Mouse (Mus musculus) C2C12 (cell line): ENCODE data around the gene Pknox1. TPM values are rescaled to one million over a fixed set of nuclear protein-coding genes. Genes with fewer than 3 reads are reported as not detected.

Experiments used
- H3K27me3 ChIP-seq: one replicate; pipeline ENCODE4 v1.6.1; 2011; ENCODE audit not compliant: control insufficient read depth, insufficient read depth, insufficient read length
- H3K36me3 ChIP-seq: one replicate; pipeline ENCODE4 v1.6.1; 2011; ENCODE audit not compliant: control insufficient read depth, insufficient read depth
- H3K4me3 ChIP-seq: one replicate; pipeline ENCODE4 v1.5.1; 2011; ENCODE audit warnings: mild to moderate bottlenecking, control low read depth; ENCODE audit not compliant: poor library complexity, insufficient read depth, severe bottlenecking
- H3K79me2 ChIP-seq: one replicate; pipeline ENCODE4 v1.6.1; 2011; ENCODE audit not compliant: control insufficient read depth, insufficient read depth
- H3K79me3 ChIP-seq: one replicate; pipeline ENCODE4 v1.6.1; 2011; ENCODE audit warnings: low read depth, control low read depth
- H3ac ChIP-seq: one replicate; pipeline ENCODE3; 2011; ENCODE audit warnings: low read depth; ENCODE audit not compliant: control insufficient read depth, insufficient read length
- CEBPB ChIP-seq: IDR thresholded peaks from one replicate; pipeline ENCODE4 v1.6.1; 2011; ENCODE audit warnings: low read depth, mild to moderate bottlenecking, control low read depth, moderate library complexity
- CTCF ChIP-seq: IDR thresholded peaks from one replicate; pipeline ENCODE4 v1.5.1; 2011; ENCODE audit not compliant: control insufficient read depth, insufficient read depth, insufficient read length
- FOSL1 ChIP-seq: IDR thresholded peaks from one replicate; pipeline ENCODE4 v1.8.0; 2011; ENCODE audit warnings: mild to moderate bottlenecking, low read length; ENCODE audit not compliant: poor library complexity, insufficient read depth, severe bottlenecking
- MAX ChIP-seq: IDR thresholded peaks from one replicate; pipeline ENCODE4 v1.6.1; 2011; ENCODE audit warnings: mild to moderate bottlenecking, control low read depth
- MYOD1 ChIP-seq: IDR thresholded peaks from one replicate; pipeline ENCODE4 v1.6.1; 2011; ENCODE audit warnings: low read depth; ENCODE audit not compliant: control insufficient read depth, insufficient read length
- MYOG ChIP-seq: IDR thresholded peaks from one replicate; pipeline ENCODE4 v1.6.1; 2011; ENCODE audit not compliant: control insufficient read depth, insufficient read length; ENCODE audit errors: extremely low read depth
- USF1 ChIP-seq: IDR thresholded peaks from one replicate; pipeline ENCODE4 v1.6.1; 2011; ENCODE audit warnings: low read depth, mild to moderate bottlenecking, control low read depth, moderate library complexity
- polyA plus RNA-seq: library from polyadenylated mRNA; unstranded; fragments of >200 nt; fragmentation: generic; extraction: Trizol; gene quantifications from one replicate; pipeline ENCODE4 v1.2.1, GENCODE M21; 2012; ENCODE audit warnings: missing spikeins

Gene Pknox1
- polyA plus RNA-seq, 1 experiment = 13.6 TPM

DNA sequence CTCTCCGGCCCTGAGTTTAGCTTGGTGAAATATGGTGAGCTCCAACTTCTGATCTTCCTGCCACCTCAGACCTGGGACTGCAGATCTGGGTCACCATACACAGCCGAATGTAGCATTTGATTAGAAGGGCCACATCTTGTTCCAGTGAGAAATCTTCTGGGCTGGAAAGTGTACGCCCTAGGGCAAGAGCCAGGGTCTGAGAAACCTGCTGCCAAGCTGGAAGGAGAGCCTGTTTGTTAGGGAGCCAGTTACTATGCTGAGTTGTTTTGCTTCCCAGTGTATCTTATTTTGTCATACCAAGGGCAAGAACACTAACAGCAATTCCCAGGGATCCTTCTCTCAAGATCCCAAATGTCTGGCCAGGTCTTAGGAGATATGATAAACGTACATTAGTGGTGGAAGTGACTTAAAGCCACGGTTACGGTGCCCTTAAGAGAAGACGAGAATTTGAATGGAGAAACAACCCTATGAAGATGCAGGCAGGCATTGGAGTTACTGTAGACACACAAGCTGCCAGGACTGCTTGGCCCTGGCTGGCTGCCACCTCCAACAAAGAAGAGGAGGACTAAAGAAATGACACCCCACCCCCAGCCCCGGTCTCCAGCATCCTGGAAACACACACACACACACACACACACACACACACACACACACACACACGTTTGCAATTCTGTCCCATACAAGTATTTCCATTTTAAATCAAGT lies 73.5 kb downstream of the Pknox1 start:
- Histone ChIP-seq H3ac (no peak overlapping the region), H3K36me3 (no peaks in the 10 kb centered on the region), H3K27me3 (peaks cover 3% of the 10 kb centered on the region), H3K79me3 (no peaks in the 10 kb centered on the region), H3K4me3 (no peak overlapping the region), H3K79me2 (no peaks in the 10 kb centered on the region)
- TF ChIP-seq CTCF (no peak), CEBPB (no peak), MYOD1 (no peak), FOSL1 (no peak), MYOG (no peak)

- TF ChIP-seq MAX = no peak
- TF ChIP-seq FOSL1 = no peak
- TF ChIP-seq CTCF = no peak
- no peak for TF ChIP-seq MYOD1
- no peak for TF ChIP-seq MYOG
- no peak for TF ChIP-seq USF1
- TF ChIP-seq CEBPB = no peak
- H3ac ChIP-seq = no peak overlapping the region
- H3K4me3 ChIP-seq = no peak overlapping the region
- H3K36me3 ChIP-seq = no peaks in the 10 kb centered on the region
- H3K27me3 ChIP-seq = peaks cover 3% of the 10 kb centered on the region
- no peaks in the 10 kb centered on the region for H3K79me2 ChIP-seq
- H3K79me3 ChIP-seq = no peaks in the 10 kb centered on the region
Observed at GRCm38 (mm10) chr17:31639651-31640050, 75.1 kb downstream of the Pknox1 start.

- no peak overlapping the region for H3ac ChIP-seq
- H3K36me3 ChIP-seq = peaks cover 15% of the 10 kb centered on the region
- no peaks in the 10 kb centered on the region for H3K27me3 ChIP-seq
- H3K79me3 ChIP-seq = no peaks in the 10 kb centered on the region
- TF ChIP-seq MAX (no peak), CEBPB (no peak), MYOG (no peak), CTCF (no peak), FOSL1 (no peak), USF1 (no peak), MYOD1 (no peak)
- H3K4me3 ChIP-seq = no peak overlapping the region
- no peaks in the 10 kb centered on the region for H3K79me2 ChIP-seq
Observed at GRCm38 (mm10) chr17:31642331-31642730, 77.8 kb downstream of the Pknox1 start.

- no peaks in the 10 kb centered on the region for H3K27me3 ChIP-seq
Observed at GRCm38 (mm10) chr17:31642913-31643312, 78.4 kb downstream of the Pknox1 start.

GRCm38 (mm10) chr17:31646199-31647002 lies 81.9 kb downstream of the Pknox1 start:
- Histone ChIP-seq H3K27me3 (no peaks in the 10 kb centered on the region), H3K4me3 (no peak overlapping the region), H3K79me3 (peaks cover 11% of the 10 kb centered on the region), H3ac (no peak overlapping the region), H3K79me2 (peaks cover 14% of the 10 kb centered on the region), H3K36me3 (peaks cover 55% of the 10 kb centered on the region)
- TF ChIP-seq MAX (no peak), MYOG (no peak), CTCF (no peak), USF1 (no peak), CEBPB (no peak), MYOD1 (no peak), FOSL1 (no peak)

More at GRCm38 (mm10) chr17:31642913-31643312, 78.4 kb downstream of the Pknox1 start:
- H3K4me3 ChIP-seq = no peak overlapping the region
- H3K79me3 ChIP-seq = no peaks in the 10 kb centered on the region
- no peak for TF ChIP-seq FOSL1
- no peak for TF ChIP-seq USF1
- no peak for TF ChIP-seq MYOD1
- TF ChIP-seq MYOG = no peak
- no peak for TF ChIP-seq MAX
- TF ChIP-seq CTCF = no peak
- no peak for TF ChIP-seq CEBPB
- no peak overlapping the region for H3ac ChIP-seq
- peaks cover 21% of the 10 kb centered on the region for H3K36me3 ChIP-seq
- H3K79me2 ChIP-seq = no peaks in the 10 kb centered on the region
